Mouse (Mus musculus) kidney, adult 9 months (tissue): ENCODE results near the gene Uckl1.

ENCODE experiments used
- DNase-seq: peaks from one replicate; pipeline ENCODE4 v3.0.0; 2022

The Uckl1 gene

DNA sequence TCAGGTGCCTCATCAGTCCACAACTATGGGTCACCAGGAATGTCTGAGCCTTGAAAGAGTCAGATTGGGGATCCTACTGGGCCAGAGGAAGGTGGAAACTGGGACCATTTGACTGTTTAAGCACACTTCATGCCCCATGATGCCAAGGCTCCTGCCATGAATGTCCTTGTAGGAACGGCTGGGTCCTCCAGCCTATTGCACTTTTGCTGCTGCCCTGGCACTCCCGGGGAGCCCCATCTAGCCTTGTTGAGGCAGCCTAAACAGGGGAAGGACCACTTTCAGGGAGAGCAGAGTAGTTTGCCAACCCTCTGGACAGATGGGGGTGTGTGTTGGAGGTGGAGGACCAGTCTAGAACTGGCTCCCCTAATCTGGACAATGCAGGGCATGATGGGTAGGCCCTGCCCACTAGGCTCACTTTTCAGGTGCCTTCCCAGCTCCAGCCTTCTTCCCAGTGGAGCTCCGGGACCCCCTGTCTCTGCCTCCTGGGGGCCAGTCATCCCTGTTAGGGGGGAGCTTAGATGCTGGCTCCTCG lies at the start of gene Uckl1:
Gene Uckl1, minus strand, starts transcription at position 482 of the 532 bp plus-strand sequence.
- DNase-seq, result no peak

DNA sequence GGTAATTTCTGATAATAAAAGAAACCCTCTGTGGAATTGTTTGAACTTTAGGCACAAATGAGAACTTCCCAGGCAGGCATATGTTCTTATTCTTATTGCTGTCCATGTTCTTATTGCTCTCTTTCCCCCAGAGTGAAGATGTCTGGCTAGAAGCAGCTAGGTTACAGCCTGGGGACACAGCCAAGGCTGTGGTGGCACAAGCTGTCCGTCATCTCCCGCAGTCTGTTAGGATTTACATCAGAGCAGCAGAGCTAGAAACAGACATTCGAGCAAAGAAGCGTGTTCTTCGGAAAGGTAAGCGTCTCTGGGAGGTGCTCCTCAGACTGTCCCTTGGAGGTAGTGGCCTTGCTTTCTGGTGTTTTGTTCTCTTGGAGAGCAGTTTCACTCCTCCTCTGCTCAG lies 47.9 kb upstream of the Uckl1 start:
- DNase-seq, result no peak

DNA sequence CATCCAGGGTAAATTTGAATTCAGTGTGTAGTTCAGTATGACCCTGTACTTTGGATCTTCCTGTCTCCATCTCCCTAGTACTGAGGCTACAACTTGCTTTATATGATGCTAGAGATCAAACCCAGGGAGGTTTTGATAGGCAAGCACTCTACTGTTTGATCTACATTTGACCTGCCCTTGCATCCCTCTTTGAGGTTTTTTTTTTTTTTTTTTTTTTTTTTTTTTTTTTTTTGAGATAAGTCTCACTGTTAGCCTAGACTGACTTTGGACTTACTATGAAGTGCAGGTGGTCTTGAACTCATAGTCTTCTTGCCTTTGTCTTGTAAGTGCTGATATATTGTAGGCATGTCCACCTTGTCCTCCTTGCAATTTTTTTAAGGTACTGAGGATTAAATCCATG lies 43.8 kb upstream of the Uckl1 start:
- DNase-seq, result no peak

DNA sequence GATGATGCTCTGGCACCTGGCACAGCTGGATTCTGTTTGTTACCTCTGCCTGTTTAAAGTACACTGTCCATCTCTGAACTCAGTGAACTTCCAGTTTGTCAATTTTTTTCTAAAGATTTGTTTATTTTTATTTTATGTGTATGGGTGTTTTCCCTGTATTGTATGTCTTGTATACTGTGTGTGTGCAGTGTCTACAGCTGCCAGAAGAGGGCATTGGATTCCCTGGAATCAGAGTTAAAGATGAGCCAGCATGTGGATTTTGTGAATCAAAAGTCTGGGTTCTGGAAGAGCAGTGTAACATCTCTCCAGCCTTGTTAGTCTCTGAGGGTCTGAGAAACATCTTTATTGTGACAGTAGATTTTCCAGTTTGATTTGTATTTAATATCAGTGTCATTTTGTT lies 38.7 kb upstream of the Uckl1 start:
- peak; percentile 27 for DNase-seq

DNA sequence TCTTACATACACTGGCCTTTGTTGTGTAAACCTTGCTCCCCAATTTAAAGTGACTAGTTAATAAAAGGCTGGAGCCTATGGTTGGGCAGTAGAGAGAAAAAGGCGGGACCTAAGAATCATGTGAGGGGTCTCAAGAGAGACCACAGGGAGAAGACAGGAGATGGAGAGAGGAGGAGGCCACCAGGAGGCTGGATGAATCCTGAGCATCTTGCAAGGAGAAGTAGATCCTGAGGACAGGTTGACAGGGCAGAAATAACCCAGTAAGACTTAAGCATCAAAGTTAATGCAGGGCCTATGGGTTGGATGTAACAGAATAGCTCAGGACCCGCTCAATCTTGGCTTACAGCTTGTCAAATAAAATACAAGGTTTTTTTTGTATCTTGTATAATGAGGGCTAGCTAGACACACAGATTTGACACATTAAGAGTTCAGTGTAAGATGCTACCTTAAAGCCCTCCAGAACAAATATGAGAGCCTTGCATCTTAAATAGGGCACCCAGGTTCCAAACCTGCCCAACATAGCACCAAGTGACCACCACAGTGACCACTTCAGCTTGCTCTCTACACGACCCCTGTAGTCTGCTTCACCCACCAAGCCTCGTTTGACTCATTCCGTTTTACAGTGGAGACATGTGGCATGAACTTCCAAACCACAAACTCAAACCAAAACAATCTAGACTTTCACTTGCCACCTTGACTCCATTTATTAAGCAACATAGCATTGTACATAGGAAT lies 34.2 kb upstream of the Uckl1 start:
- no peak for DNase-seq

- DNase-seq, result peak; percentile 4
Observed at GRCm38 (mm10) chr2:181602367-181602766, 17.7 kb upstream of the Uckl1 start.

DNA sequence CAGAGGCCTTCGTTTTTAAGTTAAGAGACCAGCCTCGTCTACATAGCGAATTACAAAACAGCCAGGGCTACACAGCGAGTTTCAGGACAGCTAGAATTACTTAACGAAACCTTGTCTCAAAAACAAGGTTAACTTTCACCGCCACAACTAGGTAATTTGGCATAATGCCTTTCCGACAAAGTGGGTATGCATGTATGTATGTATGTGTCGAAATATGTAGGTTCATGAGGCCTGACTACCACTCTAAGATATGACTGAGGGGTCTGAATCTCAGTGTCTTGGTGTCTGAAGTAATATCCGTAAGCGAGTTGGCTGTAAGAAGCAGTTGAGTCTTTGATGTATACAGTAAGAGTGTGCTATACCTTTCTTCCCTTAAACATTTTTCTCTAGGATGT lies 17.1 kb upstream of the Uckl1 start:
- DNase-seq, result peak; percentile 14

- DNase-seq, result peak; percentile 98
Observed at GRCm38 (mm10) chr2:181600828-181601750, 16.4 kb upstream of the Uckl1 start.

GRCm38 (mm10) chr2:181600226-181600758 lies 15.6 kb upstream of the Uckl1 start:
- DNase-seq, result no peak

- DNase-seq, result peak; percentile 77
Observed at GRCm38 (mm10) chr2:181598454-181599351, 14.0 kb upstream of the Uckl1 start, which contains the start of gene Samd10. Gene Samd10 (minus strand): TSS chr2:181599212.

- DNase-seq, result no peak
Observed at GRCm38 (mm10) chr2:181597378-181598061, 12.8 kb upstream of the Uckl1 start.

- DNase-seq, result no peak
Observed at GRCm38 (mm10) chr2:181596221-181596960, 11.7 kb upstream of the Uckl1 start.

DNA sequence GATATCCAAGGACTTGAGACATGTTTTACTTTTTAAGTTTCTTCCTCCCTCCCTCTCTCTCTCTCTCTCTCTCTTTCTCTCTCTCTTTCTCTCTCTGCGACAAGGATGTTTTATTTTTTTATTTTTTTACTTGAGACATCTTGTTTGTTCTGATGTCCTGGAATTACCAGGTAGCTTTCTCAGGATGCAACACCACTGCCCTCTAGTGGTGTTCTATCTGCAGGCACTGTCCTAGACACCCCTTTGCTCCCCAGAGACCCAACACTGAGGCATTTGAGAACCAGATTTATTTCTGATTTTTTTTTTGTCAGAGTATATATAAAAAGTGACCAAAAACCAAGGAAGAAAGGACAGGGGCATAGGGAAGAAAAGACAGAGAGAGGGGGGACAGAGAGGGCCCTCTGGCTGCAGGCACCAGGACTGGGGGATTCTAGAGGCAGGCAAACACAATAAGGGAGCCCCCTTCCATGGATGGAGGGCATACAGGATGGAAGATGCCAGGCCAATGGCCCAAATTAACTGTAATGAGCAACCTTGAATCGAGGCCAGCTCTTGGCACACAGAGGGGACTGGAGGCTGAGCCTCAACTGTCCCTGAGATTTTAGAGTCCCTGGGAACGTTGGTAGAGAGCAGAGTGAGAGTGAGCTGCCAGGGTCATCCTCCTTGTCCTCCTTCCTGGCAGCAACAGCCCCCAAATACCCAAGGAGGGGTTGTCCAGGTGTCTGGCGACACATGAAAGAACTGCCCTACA lies 10.4 kb upstream of the Uckl1 start:
- peak; percentile 67 for DNase-seq

GRCm38 (mm10) chr2:181593937-181594336 lies 9.2 kb upstream of the Uckl1 start:
- DNase-seq, result no peak

DNA sequence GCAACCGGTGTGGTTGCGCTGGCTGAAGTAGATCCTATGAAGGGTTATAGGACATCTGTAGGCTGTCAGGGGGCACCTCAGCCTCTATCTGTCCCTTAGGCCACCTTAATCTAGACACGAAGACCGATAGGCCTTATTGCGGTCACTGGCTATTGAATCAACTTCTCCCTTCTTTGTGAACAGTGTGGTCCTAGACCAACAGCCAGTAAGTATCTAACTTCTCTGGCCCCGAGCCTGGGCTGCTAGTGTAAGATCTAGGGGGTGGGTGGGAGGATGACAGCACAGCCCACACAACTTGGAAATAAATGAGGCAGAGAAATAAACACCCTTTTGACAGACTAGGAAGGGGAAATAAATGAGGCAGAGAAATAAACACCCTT lies 8.3 kb upstream of the Uckl1 start:
- no peak for DNase-seq

DNA sequence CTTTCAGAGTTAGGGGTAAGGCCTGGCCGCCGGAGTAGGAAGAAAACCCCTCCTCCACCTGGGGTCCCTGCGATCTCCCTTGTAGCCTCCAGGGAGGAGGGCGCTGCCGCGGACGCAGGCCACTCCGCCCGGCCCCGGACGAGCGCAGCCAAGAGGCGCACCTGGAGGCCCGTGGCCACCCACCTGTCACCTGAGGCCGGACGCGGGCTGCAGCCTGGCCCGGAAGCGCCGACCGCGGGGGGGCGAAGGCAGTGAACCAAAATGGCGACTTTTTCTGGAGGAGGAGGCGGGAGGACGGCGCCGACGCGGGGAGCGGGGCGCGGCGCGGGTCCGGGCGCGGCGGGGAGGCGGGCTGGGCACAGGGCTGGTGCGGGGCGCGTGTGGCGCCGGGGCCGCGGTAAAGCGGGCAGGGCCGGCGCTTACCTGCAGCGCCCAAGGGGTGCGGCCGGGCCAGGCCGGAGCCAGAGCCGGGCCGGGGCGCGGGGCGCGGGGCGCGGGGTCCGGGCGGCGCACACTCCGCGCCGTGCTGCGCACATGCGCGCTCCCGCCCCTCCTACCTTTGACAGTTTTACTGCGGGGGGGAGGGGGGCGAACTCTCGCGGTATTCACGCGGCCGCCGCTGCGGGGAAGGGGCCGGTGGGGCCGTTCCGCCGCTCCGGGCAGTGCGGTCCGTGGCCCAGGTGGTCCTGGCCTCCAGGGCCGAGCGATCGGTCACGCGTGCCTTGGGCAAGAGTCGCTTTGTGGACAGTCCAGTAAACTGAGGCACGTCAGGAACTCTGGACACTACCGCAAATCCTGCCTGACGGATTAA lies 7.7 kb upstream of the Uckl1 start, which contains the start of gene Zfp512b:
Gene Zfp512b, minus strand, starts transcription at position 573 of the 811 bp plus-strand sequence.
- peak; percentile 72 for DNase-seq

GRCm38 (mm10) chr2:181591528-181592085 lies 6.9 kb upstream of the Uckl1 start, which contains the start of gene Prpf6:
Gene Prpf6 (plus strand): TSS chr2:181591868.
- peak; percentile 48 for DNase-seq

DNA sequence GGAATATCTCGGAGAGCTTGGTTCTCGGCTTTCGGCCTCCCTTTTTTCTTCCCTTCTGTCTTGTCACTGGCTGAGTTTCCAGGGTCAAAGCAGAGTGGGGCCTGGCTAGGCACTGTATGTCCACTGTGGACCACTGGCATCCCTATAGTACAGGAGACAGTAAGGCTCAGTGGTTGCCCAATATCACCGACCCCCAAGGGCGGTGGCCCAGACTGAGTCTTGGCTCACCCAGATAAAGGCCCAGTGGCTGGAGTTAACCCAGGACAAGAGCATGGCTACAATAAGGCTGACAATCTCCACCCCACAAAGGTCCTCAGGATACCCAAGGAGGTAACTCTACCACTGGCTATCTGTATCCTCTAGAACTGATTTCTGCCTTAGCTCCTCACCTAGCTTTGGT lies 5.8 kb upstream of the Uckl1 start:
- DNase-seq, result no peak

GRCm38 (mm10) chr2:181589732-181590105 lies 5.0 kb upstream of the Uckl1 start:
- DNase-seq, result no peak
